Mouse (Mus musculus): Measurements from ENCODE around the gene Olfr281.

Gene Olfr281

DNA sequence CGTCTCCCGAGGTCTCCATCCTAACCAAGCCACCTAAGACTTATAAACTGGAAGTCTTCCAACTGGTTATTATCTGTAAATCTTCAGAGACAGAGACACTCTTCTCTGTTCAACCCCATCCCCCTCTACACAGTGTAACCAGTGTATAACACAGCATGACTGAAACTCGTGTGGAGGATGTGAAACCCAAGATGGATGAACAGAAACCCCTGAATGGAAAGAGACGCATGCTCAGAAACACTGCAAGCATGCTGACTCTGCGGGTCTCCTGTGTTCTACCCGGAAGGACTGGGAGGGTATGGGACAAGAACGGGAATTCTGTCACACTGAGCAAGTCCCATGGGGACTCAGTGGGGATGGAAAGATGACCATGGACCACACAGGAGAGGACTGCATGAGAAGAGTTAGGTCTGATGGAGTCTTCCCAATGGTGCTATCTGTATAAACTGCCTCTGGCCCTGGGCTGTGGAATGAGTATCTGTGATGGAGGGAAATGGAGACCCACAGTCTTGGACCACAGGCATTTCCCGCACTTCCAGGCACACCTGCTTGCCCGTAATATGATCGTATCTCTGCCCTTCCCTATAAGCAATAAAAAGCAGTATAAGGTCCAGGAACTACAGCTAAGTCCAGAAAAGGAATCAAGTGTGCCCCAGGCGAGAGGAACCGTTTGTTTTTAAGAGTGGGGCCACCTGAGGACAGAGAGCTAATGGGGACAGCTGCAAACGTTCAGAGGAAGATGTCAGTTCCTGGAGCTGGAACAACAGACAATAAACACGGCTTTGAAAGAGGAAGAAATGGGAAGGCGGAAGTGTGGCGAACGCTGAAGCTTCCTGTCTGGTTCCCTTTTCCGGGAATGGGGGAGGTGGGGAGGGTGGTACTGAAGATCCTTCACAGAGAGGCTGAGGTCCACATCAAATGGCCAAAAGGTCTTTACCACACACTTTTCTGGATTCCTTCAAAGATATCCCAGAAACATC, 31.8 kb downstream of the Olfr281 start:
- in situ Hi-C loops (cut with MboI; ENCODE audit: low sequenced_read_pairs), result no loop called here

DNA sequence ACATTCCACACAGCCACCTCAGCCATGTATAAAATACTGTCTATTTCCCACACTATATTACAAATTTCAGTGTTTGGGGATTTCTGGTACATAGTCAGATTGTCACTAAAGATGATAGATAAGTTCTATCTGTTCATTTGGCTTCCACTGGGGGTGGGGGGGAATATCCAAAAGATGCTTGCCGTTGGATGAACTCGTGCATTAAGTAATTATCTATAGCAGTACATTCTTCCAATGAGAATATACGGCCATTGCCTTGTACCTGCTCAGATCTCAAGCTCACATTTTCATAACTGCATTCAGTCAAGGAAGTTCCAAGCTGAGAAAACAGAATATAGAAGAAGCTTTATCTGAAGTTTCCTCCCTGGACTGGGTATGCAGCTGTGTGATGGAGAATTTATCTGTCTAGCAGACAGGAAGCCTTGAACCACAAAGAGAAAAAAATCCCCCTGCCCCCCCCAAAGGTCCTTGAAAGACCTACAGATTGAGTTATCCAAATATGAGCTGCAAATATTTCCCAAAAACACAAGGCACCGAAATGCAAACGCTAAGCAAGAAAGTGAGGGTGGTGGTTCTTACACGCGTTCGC, 34.1 kb downstream of the Olfr281 start:
- in situ Hi-C loops (cut with MboI; ENCODE audit: low sequenced_read_pairs), result no loop called here

DNA sequence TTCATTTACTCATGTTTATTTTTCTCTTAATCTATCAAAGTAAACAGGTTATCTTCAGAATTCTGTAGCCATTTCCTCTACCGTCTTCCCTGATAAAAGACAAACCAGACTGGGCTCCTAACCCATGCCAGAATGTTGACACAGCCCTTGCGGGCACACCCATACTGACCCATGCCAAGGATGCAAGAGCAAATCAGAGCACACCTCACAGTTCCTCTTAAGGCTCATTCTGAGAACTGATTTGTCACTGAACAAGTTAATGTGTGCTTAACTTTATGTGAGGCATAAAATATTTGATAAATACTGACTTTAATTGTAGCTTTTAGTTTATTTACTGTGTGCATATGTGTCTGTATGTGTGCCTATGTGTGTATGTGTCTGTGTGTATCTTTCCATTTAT, 38.9 kb downstream of the Olfr281 start:
- in situ Hi-C loops (cut with MboI; ENCODE audit: low sequenced_read_pairs), result no loop called here

DNA sequence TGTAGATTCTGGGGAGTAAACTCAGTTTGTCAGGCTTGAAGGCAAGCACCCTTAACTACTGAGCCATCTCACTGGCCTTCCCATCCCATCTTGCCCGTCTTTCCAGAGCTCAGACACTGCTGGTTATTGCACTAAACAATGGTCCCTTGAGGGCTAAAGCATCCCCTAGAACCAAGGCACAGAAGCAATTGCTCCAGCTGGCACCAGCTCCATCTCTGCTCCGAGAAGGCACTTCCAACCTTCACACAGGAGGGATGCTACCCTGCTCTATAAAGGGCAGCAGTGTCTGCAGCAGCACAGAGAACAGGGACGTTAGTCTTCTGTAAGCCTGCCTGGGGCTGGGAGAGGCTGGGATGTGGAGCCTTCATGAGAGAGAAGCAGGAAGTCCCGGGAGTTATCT, 39.7 kb downstream of the Olfr281 start, which contains the start of gene Olfr279:
Gene Olfr279 (plus strand): TSS at position 301 of the 400 bp plus-strand sequence.
- in situ Hi-C loops (cut with MboI; ENCODE audit: low sequenced_read_pairs), result no loop called here

DNA sequence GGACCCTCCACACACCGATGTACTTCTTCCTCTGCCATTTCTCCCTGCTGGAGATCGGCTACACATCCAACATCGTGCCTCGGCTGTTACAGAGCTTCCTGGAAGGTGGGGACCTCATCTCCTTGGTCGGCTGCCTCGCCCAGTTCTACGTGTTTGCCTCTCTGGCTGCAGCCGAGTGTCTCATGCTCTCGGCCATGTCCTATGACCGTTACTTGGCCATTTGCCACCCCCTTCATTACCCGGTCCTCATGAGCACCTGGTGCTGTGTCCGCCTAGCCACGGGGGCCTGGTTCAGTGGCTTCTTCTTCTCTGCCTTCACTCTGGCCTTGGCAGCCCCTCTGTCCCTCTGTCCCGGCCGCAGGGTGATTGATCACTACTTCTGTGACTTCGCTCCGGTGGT, 45.2 kb downstream of the Olfr281 start:
- in situ Hi-C loops (cut with MboI; ENCODE audit: low sequenced_read_pairs), result no loop called here

DNA sequence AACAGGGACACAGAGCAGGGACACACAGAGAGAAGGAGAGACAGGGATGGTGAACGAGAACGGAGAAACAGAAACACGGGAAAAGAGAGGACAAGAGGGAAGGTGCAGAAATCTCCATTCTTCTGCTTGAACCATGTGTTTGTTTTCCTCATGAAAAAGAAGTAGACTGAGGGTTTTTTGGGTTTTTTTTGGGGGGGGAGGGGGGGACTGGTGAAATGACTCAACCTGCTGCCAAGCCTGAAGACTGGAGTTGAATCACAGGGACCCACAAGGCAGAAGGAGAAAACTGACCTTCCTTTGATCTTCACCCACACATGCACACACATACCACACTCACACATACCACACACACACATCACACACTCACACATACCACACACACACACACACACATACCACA, 50.9 kb downstream of the Olfr281 start:
- in situ Hi-C loops (cut with MboI; ENCODE audit: low sequenced_read_pairs), result no loop called here

DNA sequence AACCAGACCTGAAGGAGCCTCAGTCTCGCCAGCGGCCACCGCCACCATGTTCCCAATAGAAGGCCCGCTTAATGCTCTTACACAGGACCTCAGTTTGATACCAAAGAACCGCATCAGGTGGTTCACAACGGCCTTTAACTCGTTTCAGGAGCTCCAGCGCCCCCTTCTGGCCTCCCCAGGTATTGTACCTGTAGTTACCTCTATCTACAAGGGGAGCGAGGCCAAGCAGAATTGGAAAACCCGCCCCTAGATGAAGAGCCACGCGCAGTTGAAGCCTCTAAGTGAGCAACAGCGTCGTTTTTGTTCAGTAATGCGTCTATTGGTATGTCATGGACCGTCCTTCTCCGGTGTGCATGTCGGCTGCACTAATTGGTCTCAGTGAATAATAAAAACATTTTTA, 52.1 kb downstream of the Olfr281 start:
- in situ Hi-C loops (cut with MboI; ENCODE audit: low sequenced_read_pairs), result no loop called here

DNA sequence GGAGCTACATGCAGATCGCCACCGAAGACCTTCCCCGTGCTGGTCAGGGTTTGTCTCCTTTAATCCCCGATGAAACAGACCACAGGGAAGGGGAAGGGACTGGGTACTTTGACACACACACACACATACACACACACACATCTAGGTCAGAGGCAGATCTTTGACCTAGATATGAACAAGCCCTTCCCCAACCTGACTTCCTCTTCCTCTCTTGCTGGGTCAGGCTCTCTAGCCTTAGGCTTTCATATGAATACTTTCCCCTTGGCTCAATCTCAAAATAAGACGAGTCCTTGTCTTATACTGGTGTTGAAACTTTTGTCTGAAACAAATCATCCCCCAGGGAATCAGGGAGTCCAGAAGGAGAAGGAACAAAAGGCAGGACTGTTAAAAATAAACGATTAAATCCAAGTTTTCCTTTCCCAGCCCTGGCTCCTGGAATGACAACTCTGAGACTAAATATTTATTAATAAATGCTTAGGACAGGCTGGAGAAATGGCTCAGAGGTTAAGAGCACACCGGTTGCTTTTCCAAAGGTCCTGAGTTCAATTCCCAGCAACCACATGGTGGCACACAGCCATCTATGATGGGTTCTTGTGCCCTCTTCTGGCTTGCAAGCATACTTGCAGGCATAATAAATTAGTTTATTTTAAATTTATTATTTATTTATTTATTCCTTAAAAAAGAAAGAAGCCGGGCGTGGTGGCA, 54.0 kb downstream of the Olfr281 start:
- in situ Hi-C loops (cut with MboI; ENCODE audit: low sequenced_read_pairs), result no loop called here

DNA sequence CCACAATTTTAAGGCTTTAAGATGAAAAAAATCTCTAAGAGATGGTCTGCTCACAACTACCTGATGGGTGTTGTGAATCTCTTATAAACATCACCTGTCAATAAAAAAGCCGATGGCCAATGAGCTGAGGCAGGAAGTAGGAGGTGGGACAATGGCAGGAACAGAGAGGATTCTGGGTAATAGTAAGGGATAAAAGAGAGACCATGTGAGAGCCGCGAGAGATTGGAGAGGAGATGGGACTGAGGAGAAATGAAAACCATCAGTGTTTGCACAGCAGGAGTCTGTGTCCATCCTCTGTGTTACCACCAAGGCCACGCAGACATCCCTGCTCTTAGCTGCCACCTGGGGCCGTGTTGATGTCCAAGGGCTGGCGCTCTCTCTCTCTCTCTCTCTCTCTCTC, 54.9 kb downstream of the Olfr281 start:
- in situ Hi-C loops (cut with MboI; ENCODE audit: low sequenced_read_pairs), result no loop called here

DNA sequence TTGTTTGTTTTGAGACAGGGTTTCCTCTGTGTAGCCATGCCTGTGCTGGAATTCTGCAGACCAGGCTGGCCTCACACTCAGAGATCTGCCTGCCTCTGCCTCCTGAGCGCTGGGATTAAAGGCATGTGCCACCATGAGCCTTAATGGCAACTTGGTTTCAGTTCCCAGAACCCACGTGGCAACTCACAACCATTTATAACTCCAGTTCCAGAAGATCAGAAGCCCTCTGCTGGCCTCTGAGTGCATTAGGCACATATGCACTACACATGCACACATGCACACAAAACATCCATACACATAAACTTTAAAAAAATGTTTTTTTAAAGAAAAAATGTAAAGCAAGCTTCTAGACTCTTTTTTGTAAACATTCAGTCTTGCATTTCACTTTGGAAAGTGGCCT, 57.0 kb downstream of the Olfr281 start:
- in situ Hi-C loops (cut with MboI; ENCODE audit: low sequenced_read_pairs), result no loop called here
